Mouse (Mus musculus): ENCODE results near the gene Gstt3. TPM values are rescaled to one million over a fixed set of nuclear protein-coding genes. Genes with fewer than 3 reads are reported as not detected.
"Not testable (repeated sequence)": the region's sequence is repeated elsewhere in the genome, so short reads cannot be mapped to it uniquely, and the experiment has no call there.

Gstt3 gene
- polyA plus RNA-seq, 1 experiment from 2014 or later = 0.45 TPM

DNA sequence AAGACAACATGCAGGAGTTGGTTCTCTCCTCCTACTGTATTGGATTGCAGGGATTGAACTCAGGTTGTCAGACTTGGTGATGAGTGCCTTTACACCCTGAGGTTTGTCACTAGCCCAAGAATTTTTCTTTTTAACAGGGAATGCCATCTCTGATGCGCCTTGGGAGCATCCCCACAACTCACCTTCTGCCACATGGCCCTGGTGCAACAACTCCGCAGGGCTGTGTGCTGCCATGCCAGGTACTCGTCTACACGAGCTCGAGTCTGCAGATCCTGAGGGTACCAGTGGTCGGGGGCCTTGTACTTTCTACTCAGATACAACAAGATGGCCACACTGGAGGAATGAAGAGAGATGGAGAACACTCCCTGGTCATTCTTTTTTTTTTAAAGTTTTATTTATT, 4.7 kb downstream of the Gstt3 start:
- peaks cover 52% of the 10 kb centered on the region for H3K27me3 ChIP-seq
- WGBS = 92% methylated on average over 6 of the region's 6 CpGs
- no peak for ATAC-seq

DNA sequence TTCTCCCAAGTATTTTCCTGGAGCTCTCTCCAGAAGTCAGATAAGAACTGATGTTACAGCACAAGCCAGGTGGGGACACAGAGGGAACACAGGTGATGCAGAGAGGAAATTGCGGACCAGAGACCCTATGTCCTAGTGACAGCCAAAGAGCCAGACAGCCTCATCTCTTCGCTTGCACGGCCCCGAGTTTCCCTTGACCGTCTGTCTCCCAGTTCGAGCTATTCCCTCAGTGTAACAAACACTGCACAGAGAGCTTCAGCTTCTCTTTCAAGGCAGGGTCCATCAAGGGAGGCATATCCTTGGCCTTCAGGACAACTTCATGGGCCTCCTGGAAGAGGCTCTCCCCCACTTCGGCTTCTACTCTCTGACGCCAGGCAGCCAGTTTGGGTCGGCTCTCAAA, 6.6 kb downstream of the Gstt3 start:
- Histone ChIP-seq H3K4me1 (peaks cover 8% of the 10 kb centered on the region), H3K4me3 (no peak overlapping the region), H3K9me3 (replicated peaks) (no peaks in the 10 kb centered on the region), H3K36me3 (ENCODE audit: poor library complexity, severe bottlenecking) (no peaks in the 10 kb centered on the region), H3K4me2 (no peak overlapping the region), H3K27me3 (peaks cover 33% of the 10 kb centered on the region), H3K9ac (no peak overlapping the region), H3K27ac (no peak overlapping the region)
- ATAC-seq = no peak
- 94% methylated on average over 9 of the region's 9 CpGs for WGBS

More for the DNA sequence above, 4.7 kb downstream of the Gstt3 start:
- Histone ChIP-seq H3K4me2 (no peak overlapping the region), H3K9me3 (replicated peaks) (no peaks in the 10 kb centered on the region), H3K36me3 (ENCODE audit: poor library complexity, severe bottlenecking) (no peaks in the 10 kb centered on the region), H3K9ac (no peak overlapping the region), H3K27ac (no peak overlapping the region), H3K4me3 (no peak overlapping the region), H3K4me1 (peaks cover 20% of the 10 kb centered on the region)

DNA sequence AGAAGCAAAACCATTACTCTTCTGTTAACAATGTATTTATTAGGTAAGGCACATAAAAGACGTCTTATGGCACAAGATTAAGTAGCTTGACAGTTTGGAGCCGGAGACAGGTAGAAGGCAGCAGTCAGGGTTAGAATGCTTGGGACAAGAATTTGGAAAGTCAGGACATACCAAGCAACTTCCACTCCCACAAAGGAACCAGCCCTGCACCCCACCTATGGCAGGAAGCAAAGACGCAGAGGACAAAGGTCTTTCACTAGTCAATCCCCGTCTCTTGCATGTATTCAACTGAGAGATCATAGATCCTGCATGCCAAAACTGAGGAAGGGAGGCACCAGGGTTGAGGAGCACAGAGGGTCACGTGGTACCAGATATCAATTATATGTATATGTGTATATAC, 7.1 kb downstream of the Gstt3 start:
- 93% methylated on average over 5 of the region's 5 CpGs for WGBS
- no peak overlapping the region for H3K4me2 ChIP-seq

DNA sequence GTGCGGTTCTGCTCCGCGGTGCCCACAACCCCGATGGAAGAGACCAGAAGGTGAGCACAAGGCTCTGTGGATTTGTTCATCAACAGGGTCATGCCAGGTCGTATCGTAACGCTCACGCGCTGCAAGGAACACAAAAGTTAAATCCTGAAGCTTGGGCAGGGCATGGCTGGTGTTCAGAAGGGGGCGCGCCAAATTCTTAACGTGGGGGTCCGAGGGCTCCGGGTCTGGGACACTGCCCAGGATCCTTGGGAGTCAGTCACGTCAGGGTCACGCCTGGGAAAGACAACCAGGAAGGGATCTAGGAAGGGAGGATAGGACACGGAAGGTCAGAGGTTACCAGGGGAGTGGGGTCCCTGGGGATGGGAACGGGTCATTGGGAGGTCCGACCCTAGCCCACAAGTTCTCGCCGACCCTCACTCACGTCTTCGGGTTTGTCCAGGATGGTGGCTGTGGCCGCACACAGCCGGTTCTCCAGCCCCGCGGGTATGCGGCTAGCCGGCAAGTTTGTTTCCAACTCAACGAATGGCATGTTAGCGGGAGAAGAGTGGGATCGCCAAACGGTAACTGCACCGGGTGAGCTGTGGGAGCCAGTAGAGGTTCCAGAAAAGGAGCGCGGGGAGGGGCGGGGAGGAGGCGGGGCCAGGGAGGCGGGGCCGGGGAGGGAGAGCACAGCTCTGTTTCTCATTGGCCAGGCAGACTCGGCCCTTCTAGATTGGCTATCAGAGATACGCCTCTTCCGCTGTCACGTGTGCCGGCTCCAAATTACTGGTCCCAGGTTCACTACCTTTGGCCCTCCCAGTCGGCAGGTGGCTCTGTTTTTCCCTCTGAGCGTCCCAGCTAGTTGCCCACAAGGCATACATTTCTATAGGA, 8.2 kb downstream of the Gstt3 start, which contains the start of gene Ddt:
TSS of gene Ddt (minus strand) at position 620 of the 870 bp plus-strand sequence.
- Histone ChIP-seq H3K27ac (no peak within 1 kb of the TSS), H3K4me1 (peaks cover 8% of the 10 kb centered on the region), H3K4me3 (peak within 1 kb of the TSS; percentile 68), H3K27me3 (peaks cover 17% of the 10 kb centered on the region), H3K4me2 (peak within 1 kb of the TSS; percentile 98), H3K36me3 (ENCODE audit: poor library complexity, severe bottlenecking) (no peaks in the 10 kb centered on the region), H3K9ac (peak within 1 kb of the TSS; percentile 77), H3K9me3 (replicated peaks) (no peaks in the 10 kb centered on the region)
- ATAC-seq = peak; percentile 97
- under 1% methylated on average over 46 of the region's 47 CpGs for WGBS

More for the DNA sequence above, 7.1 kb downstream of the Gstt3 start:
- Histone ChIP-seq H3K9ac (no peak overlapping the region), H3K4me3 (no peak overlapping the region), H3K9me3 (replicated peaks) (no peaks in the 10 kb centered on the region), H3K4me1 (peaks cover 8% of the 10 kb centered on the region), H3K27ac (no peak overlapping the region), H3K36me3 (ENCODE audit: poor library complexity, severe bottlenecking) (no peaks in the 10 kb centered on the region), H3K27me3 (peaks cover 28% of the 10 kb centered on the region)
- ATAC-seq = no peak

DNA sequence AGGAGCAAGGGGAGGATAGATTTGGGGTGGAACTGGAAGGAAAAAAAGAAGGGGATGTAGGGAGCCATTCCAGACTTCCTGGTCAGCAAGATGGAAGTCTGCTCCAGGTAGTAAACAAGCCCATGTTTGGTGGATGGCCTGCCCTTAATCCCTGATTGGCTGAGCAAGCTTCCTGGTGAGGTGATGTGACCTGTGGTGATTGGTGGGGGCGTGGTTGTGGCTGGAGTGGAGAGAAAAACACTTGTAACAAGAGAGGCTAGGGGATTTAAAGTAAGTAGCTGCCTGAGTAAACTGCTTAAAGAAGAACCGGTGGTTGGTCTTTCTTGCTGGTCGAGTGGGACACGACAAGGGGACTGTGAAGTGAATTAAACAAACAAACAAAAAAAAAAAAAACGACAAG, 13.5 kb downstream of the Gstt3 start:
- not testable (repeated sequence) for H3K27ac ChIP-seq; H3K9ac ChIP-seq; ATAC-seq; H3K36me3 ChIP-seq (ENCODE audit: poor library complexity, severe bottlenecking); H3K4me2 ChIP-seq; H3K4me3 ChIP-seq; H3K27me3 ChIP-seq; H3K9me3 ChIP-seq (replicated peaks)
- H3K4me1 ChIP-seq = peaks cover 16% of the 10 kb centered on the region
- WGBS = 30% methylated on average over 5 of the region's 5 CpGs

DNA sequence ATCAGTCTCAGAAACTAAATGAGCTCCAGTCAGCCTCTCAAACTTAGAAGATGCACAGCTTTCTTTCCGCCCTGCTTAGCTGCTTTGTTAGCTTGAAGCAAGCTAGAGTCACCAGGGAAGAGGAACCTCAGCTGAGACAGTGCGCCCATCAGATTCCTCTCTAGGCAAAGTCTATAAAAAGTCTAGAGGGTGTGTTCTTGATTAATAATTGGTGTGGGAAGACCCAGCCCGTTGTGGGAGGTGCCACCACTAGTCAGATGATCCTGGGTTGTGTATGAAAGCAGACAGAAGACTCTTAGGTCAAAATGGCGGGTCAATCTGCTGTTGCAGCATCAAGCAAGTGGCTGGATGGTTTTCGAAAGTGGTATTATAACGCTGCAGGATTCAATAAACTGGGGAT, 14.4 kb downstream of the Gstt3 start:
- WGBS = 92% methylated on average over 6 of the region's 6 CpGs
- no peaks in the 10 kb centered on the region for H3K9me3 ChIP-seq (replicated peaks)
- peaks cover 15% of the 10 kb centered on the region for H3K4me1 ChIP-seq
- no peaks in the 10 kb centered on the region for H3K27me3 ChIP-seq
- no peak overlapping the region for H3K4me3 ChIP-seq
- H3K36me3 ChIP-seq (ENCODE audit: poor library complexity, severe bottlenecking) = peaks cover under 1% of the 10 kb centered on the region; the same call in 1 of the 2 replicates
- no peak overlapping the region for H3K4me2 ChIP-seq
- no peak overlapping the region for H3K27ac ChIP-seq
- no peak for ATAC-seq
- H3K9ac ChIP-seq = no peak overlapping the region

DNA sequence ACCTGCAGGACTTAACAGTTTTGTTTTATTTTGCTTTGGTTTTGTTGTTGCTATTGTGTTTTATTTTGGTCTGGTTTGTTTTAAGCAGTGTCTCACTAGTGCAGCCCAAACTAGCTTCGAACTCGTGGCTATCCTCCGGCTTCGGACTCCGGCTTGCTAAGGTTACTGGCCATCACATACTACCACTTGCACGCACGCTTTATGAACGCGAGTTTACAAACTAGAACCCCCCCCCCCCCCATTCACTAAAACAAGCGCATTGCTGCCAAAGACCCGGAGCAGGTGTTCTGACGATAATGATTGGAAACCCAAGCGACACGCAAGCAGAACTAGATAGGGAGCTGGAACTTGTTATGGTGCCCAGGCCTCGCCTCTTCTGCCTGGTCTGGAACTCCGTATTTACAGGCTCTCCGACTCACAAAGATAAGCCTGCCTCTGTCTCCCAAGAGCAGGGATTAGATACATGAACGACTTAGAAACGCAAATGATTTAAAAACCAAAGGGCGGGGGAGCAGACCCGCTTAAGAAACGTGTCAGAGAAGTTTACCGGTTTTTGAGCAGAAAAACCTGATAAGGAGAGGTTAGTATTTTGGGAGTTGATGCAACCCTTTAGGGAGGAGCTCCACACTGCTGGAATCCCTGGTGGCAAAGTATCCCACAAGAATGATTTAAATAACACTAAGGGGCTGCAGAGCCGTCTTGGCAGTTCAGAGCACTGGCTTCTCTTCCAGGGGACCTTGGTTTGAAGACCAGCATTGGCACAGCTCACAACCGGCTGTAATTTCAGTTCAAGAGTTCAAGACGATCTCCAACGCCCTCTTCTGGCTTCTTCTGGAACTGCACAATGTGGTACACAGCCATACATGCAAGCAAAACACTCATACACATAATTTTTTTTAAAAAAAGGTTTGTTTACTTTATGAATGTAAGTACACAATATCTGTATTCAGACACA, 16.4 kb downstream of the Gstt3 start:
- 1% methylated on average over 27 of the region's 27 CpGs for WGBS
- peak; percentile 25 for ATAC-seq
- Histone ChIP-seq H3K9ac (peak overlapping the region; percentile 58), H3K36me3 (ENCODE audit: poor library complexity, severe bottlenecking) (peaks cover 12% of the 10 kb centered on the region), H3K4me2 (peak overlapping the region; percentile 94), H3K9me3 (replicated peaks) (no peaks in the 10 kb centered on the region), H3K27ac (peak overlapping the region; percentile 37), H3K27me3 (no peaks in the 10 kb centered on the region), H3K4me3 (peak overlapping the region; percentile 87), H3K4me1 (peaks cover 15% of the 10 kb centered on the region)

DNA sequence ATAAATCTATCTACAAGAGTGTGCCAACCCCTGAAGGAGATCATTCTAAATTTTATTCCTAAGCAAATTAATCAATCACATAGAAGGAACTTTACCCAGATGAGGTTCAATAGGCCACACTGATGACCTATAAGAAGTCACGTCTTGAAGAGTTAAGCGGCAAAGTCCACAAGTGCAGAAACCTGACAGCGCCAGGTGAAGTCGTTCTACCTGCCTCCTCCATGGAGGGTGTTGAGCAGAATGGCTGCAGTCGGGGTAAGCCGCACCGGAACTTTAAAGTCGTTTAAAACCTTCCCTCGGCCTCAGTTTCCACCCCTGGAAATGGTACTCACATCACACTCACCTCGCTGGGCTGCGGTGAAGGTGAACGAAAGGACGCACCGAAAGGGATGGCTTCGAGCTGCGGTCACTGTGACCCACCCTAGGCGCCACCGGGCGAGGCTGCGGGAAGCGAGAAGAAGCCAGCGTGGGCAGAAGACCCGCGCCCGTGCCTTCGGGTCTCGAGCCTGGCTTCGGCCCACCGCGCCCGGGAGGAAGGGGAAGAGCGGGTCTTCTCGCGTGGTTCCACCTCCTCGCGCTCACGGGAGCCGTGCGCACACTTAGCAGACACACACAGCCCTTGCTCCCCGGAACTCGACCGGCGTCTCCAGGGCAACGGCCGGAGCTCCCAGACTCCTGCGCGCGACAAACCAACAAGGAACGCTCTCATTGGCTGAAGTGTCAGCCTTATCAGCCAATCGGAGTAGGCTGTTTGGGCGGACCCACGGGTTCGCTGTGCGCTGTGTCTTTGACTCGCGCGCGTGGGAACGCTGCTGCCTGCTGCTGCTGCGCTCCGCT, 17.3 kb downstream of the Gstt3 start, which contains the start of gene Cabin1:
TSS of gene Cabin1 (minus strand) at position 660 of the 837 bp plus-strand sequence.
- WGBS = under 1% methylated on average over 61 of the region's 61 CpGs
- H3K4me3 ChIP-seq = peak within 1 kb of the TSS; percentile 87
- H3K9ac ChIP-seq = peak within 1 kb of the TSS; percentile 84
- peak; percentile 99 for ATAC-seq
- peaks cover 15% of the 10 kb centered on the region for H3K4me1 ChIP-seq
- peak within 1 kb of the TSS; percentile 51 for H3K27ac ChIP-seq
- peak within 1 kb of the TSS; percentile 94 for H3K4me2 ChIP-seq
- H3K9me3 ChIP-seq (replicated peaks) = no peaks in the 10 kb centered on the region
- H3K27me3 ChIP-seq = no peaks in the 10 kb centered on the region
- H3K36me3 ChIP-seq (ENCODE audit: poor library complexity, severe bottlenecking) = peaks cover 19% of the 10 kb centered on the region

DNA sequence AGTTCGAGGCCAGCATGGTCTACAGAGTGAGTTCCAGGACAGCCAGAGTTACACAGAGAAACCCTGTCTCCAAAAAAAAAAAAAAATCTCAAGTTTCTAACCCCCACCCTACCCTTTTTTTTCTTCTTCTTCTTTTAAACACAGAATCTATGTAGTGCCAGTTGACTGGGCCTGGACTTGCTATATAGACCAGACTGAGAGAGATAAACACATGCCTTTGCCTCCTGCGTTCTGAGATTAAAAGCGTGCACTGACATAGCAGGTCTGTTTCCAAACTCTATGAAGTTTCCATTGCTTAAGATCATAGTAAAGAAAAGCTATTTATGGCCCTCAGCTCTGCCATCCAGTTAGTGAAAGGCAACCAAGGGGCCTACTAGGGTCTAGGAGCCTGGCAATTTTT, 18.8 kb downstream of the Gstt3 start:
- H3K36me3 ChIP-seq (ENCODE audit: poor library complexity, severe bottlenecking) = peaks cover 32% of the 10 kb centered on the region
- ATAC-seq = no peak
- WGBS = 96% methylated on average over 3 of the region's 3 CpGs
- H3K4me2 ChIP-seq = peak overlapping the region; percentile 43
- no peaks in the 10 kb centered on the region for H3K9me3 ChIP-seq (replicated peaks)
- no peak overlapping the region for H3K27ac ChIP-seq
- H3K4me3 ChIP-seq = no peak overlapping the region
- no peak overlapping the region for H3K9ac ChIP-seq
- peaks cover 15% of the 10 kb centered on the region for H3K4me1 ChIP-seq
- no peaks in the 10 kb centered on the region for H3K27me3 ChIP-seq

DNA sequence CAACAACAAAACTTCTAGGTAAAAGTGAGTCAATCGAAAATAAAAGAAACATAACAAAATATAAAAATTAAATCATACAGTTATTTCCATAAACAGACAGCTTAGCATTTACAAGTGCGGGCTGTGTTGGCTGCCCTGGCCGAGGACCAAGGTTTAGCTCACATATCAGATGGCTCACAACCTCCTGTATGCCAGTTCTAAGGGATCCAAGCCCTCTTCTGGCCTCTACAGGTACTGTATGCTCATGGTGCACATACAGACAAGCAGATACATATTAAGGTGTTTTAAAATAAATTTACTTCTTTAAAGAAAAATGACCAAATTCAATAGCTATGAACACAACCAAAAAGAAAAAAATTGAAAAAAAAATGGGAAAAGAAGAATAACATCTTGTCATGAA, 20.9 kb downstream of the Gstt3 start:
- H3K4me1 ChIP-seq = peaks cover 15% of the 10 kb centered on the region
- H3K4me2 ChIP-seq = no peak overlapping the region
- H3K36me3 ChIP-seq (ENCODE audit: poor library complexity, severe bottlenecking) = peaks cover 38% of the 10 kb centered on the region
- 93% methylated on average over 3 of the region's 3 CpGs for WGBS
- no peaks in the 10 kb centered on the region for H3K9me3 ChIP-seq (replicated peaks)
- ATAC-seq = no peak
- H3K9ac ChIP-seq = no peak overlapping the region
- no peak overlapping the region for H3K27ac ChIP-seq
- H3K27me3 ChIP-seq = no peaks in the 10 kb centered on the region
- no peak overlapping the region for H3K4me3 ChIP-seq

DNA sequence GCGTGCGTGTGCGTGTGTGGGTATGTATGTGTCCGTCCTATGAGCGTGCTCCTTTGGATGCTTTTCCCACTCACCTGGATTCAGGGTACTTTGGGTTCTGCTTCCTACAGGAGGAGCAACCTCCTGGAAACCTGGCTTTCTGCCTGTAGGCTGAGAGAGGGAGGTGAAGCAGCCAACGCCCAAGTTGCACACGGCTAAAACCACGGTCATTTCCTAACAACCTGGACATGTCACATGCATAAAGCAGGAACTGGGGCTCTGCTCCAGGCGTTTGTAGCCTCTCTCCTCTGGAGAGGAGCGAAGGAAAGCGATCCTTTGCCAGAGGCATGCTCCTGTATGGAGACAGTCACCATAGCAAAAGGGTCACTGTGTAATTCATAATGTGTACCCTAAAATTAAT, 24.5 kb downstream of the Gstt3 start:
- Histone ChIP-seq H3K4me3 (no peak overlapping the region), H3K27me3 (no peaks in the 10 kb centered on the region), H3K9ac (no peak overlapping the region), H3K4me1 (no peaks in the 10 kb centered on the region), H3K4me2 (no peak overlapping the region), H3K36me3 (ENCODE audit: poor library complexity, severe bottlenecking) (peaks cover 72% of the 10 kb centered on the region), H3K9me3 (replicated peaks) (no peaks in the 10 kb centered on the region), H3K27ac (no peak overlapping the region)
- ATAC-seq = no peak
- WGBS = 96% methylated on average over 11 of the region's 11 CpGs

Data from forebrain, embryonic 13.5 days (tissue).